Mouse (Mus musculus) left cerebral cortex, adult 2 months (tissue): ENCODE measurements at regions not wholly inside any gene's neighbourhood (a gene's known extent, or its start where the extent isn't known, plus 50 kb on each side); places are given as distances from the start of the nearest gene placed in this dataset.
"Not testable (repeated sequence)": the region's sequence is repeated elsewhere in the genome, so short reads cannot be mapped to it uniquely, and the experiment has no call there.

Source experiments
- DNase-seq, 2 experiments: peaks; one replicate each; pipeline ENCODE4 v3.0.0; 2021 to 2022; ENCODE audit warnings: low spot score in 2 of 2, mixed read lengths in 1 of 2; ENCODE audit errors: extremely low spot score in 1 of 2
- H3K27ac ChIP-seq: fragments of 200-600 bp; 2 replicates; pipeline ENCODE4 v1.8.1; 2022
- H3K4me3 ChIP-seq: fragments of 200-600 bp; 2 replicates; pipeline ENCODE4 v1.8.1; 2022
- CTCF ChIP-seq: fragments of 200-600 bp; IDR thresholded peaks from 2 replicates; pipeline ENCODE4 v1.8.1; 2022; ENCODE audit warnings: antibody characterized with exemption, mild to moderate bottlenecking, moderate library complexity
- intact Hi-C: fragments of 180-260 bp; cut with DNase I; formaldehyde crosslinking; loops from one replicate; pipeline ENCODE4 v1.15.1; 2025

DNA sequence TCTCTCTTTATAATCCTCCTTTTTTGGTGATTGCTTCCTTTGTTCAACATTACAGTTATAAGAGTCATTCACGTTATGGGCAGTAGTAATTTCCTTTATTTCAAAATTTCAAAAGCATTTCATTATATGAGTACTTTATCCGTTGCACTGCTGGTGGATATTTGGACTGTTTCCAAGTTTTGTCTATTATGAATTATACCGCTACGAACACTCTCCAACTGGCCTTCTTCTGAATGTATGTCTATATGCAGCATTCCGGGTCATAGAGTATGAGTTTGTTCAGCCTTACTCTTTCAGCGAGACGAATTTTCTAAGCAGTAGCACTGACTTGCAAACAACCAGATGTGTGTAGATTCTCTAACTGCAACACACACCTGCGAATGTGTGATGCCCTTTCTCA, 57.8 kb downstream of the Dusp6 start:
- no peak for DNase-seq
- intact Hi-C loops = loop anchor here (5.0 kb wide), 2 partner anchors 33 to 153 kb away; no protein-coding TSS in a partner anchor

GRCm38 (mm10) chr10:99323358-99323757, 60.3 kb downstream of the Dusp6 start:
- peak overlapping the region; percentile 81 for H3K27ac ChIP-seq
- intact Hi-C loops = loop anchor here (1.0 to 5.0 kb wide), 7 partner anchors 13 to 247 kb away; partner anchors contain the start of gene Dusp6
- no peak overlapping the region for H3K4me3 ChIP-seq
- peak; percentile 23 to 49 for DNase-seq
- no peak for TF ChIP-seq CTCF

More for the DNA sequence above, 57.8 kb downstream of the Dusp6 start:
- TF ChIP-seq CTCF = no peak
- Histone ChIP-seq H3K4me3 (no peak overlapping the region), H3K27ac (no peak overlapping the region)

- DNase-seq = no peak
- no peak for TF ChIP-seq CTCF
- intact Hi-C loops = no loop called here
- H3K4me3 ChIP-seq = no peak overlapping the region
- no peak overlapping the region for H3K27ac ChIP-seq
Observed at GRCm38 (mm10) chr10:99327501-99327900, 64.5 kb downstream of the Dusp6 start.

DNA sequence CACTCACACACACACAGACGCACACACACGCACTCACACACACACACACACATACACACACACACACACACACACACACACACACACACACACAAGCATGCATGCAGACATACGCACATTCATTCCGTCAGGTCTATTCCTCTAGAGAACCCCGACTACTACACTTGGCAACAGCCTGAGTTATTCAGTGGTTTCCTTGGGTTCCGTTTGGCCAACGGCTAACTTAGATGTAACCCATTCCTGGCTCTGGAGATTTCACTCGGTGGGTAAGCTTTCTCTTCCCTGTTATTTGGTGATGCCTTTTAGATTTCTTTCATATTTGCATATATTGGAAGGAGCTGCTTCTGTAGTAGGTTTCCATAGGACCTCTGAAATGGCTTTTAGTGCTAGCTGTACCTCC, 65.5 kb downstream of the Dusp6 start:
- DNase-seq = no peak
- H3K4me3 ChIP-seq = no peak overlapping the region
- TF ChIP-seq CTCF = no peak
- H3K27ac ChIP-seq = no peak overlapping the region
- intact Hi-C loops = no loop called here

DNA sequence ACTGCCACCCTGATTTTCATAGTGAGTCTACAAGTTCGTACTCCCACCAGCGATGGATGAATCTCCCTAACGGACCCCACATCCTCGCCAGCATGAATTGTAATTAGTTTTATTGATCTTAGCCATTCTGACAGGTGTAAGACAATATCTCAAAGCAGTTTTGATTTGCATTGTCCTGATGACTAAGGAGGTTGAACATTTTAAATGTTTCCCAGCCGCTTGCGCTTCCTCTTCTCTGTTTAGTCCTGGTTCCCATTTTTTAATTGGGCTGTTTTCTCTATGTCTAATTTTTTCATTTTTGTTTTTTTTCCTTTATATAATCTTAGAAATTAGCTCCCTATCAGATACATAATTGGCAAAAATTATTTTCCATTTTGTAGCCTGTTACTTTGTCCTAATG, 66.4 kb downstream of the Dusp6 start:
- no peak for DNase-seq
- Histone ChIP-seq H3K4me3 (no peak overlapping the region), H3K27ac (no peak overlapping the region)
- no peak for TF ChIP-seq CTCF
- intact Hi-C loops = no loop called here

DNA sequence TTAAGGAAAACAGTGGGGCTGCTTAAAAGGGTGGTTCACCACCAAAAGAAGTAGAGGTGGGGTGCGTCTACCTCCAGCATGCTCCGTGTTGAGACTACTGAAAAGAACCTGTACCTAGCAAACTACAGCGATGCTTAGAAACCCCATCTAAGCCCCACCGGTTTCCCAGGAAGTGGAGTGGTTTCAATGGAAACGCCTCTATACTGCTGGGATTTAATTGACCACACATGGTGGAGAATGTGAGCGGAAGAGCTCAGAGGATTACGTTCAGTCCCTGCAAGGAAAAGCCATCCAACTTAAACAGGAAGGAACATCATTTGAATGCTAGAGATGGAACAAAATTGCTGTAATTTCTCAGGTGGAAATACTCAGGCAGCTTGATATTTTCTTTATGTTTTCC, 67.5 kb downstream of the Dusp6 start:
- intact Hi-C loops = no loop called here
- no peak for TF ChIP-seq CTCF
- H3K27ac ChIP-seq = no peak overlapping the region
- no peak for DNase-seq
- no peak overlapping the region for H3K4me3 ChIP-seq

DNA sequence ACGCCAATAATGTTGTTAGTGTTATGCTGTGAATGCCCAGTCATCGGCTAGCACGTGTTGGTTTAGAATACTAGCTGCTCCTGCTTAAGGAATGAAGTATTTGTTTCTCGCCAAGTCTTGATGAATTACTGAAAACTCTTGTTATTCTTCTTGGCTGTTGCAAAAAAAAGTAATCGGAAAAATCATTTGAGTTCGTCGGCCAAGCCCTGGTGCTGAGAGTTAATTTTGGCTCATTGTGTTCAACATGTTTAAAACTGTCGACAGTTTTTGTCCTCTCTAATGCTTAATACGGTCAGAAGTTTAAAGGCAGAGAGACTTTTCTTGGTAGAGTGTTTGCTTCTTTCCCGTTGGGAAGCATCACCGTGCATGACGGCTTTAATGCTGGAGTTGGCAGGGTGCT, 68.8 kb downstream of the Dusp6 start:
- no peak for TF ChIP-seq CTCF
- peak in 1 of 2 experiments; percentile 6 for DNase-seq
- intact Hi-C loops = no loop called here
- H3K4me3 ChIP-seq = no peak overlapping the region
- no peak overlapping the region for H3K27ac ChIP-seq

DNA sequence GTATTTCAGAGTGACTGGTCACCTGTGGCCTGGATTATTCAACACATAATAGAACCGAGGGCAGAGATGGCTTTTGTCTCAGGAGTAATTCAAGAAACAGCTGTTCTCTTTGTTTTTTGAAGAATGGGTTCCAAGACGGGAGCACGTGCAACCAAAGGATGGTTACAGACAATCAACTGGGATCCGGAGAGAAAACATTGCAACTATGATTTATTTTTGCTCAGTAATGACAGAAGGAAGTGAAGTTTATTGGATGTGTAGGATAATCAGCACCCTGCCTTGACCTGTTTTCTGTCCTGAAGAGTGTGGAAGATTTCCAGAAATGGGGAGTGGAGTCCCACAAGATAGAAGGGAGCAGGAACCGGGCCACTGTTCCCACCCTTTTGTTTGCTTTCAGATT, 70.8 kb downstream of the Dusp6 start:
- intact Hi-C loops = no loop called here
- TF ChIP-seq CTCF = no peak
- peak in 1 of 2 experiments; percentile 0 for DNase-seq
- Histone ChIP-seq H3K4me3 (no peak overlapping the region), H3K27ac (no peak overlapping the region)

GRCm38 (mm10) chr10:99336091-99336490, 73.1 kb downstream of the Dusp6 start:
- TF ChIP-seq CTCF = no peak
- Histone ChIP-seq H3K4me3 (no peak overlapping the region), H3K27ac (no peak overlapping the region)
- peak in 1 of 2 experiments; percentile 1 for DNase-seq
- intact Hi-C loops = no loop called here

- DNase-seq, H3K4me3 ChIP-seq, intact Hi-C loops, H3K27ac ChIP-seq: not testable (repeated sequence)
Observed at GRCm38 (mm10) chr10:99338790-99339189, 75.8 kb downstream of the Dusp6 start.

- intact Hi-C loops, H3K27ac ChIP-seq, H3K4me3 ChIP-seq: not testable (repeated sequence)
- DNase-seq = peak; percentile 76 to 78
Observed at GRCm38 (mm10) chr10:99339291-99339912, 76.4 kb downstream of the Dusp6 start.

DNA sequence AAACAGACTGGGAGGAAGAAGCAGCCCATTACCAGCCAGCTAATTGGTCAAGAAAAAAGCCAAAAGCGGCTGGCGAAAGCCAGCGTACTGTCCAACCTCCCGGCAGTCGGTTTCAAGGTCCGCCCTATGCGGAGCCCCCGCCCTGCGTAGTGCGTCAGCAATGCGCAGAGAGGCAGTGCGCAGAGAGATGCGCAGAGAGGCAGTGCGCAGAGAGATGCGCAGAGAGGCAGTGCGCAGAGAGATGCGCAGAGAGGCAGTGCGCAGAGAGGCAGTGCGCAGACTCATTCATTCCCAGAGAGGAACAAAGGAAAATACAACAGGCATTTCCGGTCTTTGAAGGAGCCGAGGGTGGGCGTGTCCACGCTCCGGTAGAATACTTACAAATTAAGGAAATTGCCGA, 77.0 kb downstream of the Dusp6 start:
- H3K27ac ChIP-seq, DNase-seq, H3K4me3 ChIP-seq, intact Hi-C loops: not testable (repeated sequence)

DNA sequence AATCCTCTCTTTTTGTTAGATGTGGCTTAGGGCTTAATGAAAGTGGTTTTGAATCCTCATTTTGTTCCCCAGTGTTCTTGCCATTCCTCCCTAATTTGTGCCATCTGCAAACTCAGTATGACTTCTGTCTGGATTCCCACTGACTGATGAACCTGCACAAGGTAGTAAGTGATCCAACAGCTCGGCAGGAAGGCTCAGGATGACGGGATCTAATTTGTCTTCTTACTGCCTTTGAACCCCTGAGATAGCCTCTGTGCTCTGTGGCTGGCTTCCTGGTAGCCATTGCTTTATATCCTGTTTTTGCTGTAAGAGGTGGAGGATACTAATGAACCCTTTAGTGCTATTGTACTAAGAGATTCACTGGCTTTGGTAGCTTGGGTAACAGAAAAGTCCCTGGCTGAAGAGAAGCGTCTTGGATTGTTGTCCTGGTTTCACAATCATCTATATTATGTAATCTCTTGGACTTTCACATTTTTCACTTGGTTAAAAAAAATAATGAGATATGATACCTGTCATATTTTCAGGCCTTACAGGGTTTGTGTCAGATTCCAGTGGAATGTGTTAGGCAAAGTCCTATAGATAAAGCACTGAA, 86.2 kb downstream of the Dusp6 start:
- no peak overlapping the region for H3K4me3 ChIP-seq
- no peak for TF ChIP-seq CTCF
- intact Hi-C loops = no loop called here
- no peak overlapping the region for H3K27ac ChIP-seq
- DNase-seq = no peak
